In genomic region chr17:44733544-44734310, GRCm38 (mm10) we compare ENCODE assay signal across 1 mouse cellular context.
TF ChIP-seq lines count a peak whose summit lies in the region.

No protein-coding gene starts in this region.

TF ChIP-seq in CH12.LX, 34 proteins besides CTCF, POLR2A, EP300 and RAD21 (continued from another document):
- TF ChIP-seq ELF1 (IDR thresholded peaks at IDR 0.05; ENCODE audit: low read depth, low read length) (no peak), ZC3H11A (IDR thresholded peaks at IDR 0.05; ENCODE audit: low read depth, low read length) (no peak)
